Mouse (Mus musculus) liver, adult 2 months (tissue): ENCODE data around the gene Tubal3.

ENCODE experiments used
- CTCF ChIP-seq: fragments of 200-500 bp; IDR thresholded peaks from 2 replicates; pipeline ENCODE4 v1.5.1; 2011; ENCODE audit warnings: low read depth, low read length, control low read depth
- POLR2A ChIP-seq: fragments of 200-500 bp; IDR thresholded peaks from 2 replicates; pipeline ENCODE4 v1.6.1; 2011; ENCODE audit warnings: low read length, control low read depth; ENCODE audit not compliant: insufficient read depth; ENCODE audit errors: extremely low read depth

DNA sequence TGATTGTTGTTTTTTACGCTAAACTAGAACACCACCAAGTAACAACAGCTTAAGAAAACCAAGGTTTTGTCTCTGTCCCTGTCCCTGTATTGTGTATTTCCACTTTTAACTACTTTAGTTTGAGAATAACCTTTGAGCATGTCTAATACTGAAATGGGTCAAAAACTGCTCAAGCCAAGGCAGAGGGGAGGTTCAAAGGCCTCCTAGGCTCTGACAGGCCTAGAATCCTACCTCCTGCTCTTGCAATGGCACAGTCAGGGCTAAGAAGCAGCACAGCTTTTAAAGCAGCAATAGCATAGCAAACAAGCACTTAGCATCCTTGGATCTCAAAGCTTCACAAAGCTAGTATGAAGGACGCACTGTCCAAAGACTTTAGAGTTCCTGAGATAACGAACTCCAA, 29.0 kb upstream of the Tubal3 start:
- TF ChIP-seq CTCF = no peak
- no peak for TF ChIP-seq POLR2A
